Mouse (Mus musculus): Measurements from ENCODE around the gene Fmod. TPM values are rescaled to one million over a fixed set of nuclear protein-coding genes. Genes with fewer than 3 reads are reported as not detected.
A peak's percentile ranks its signal among the peaks of the same experiment; 100 is the strongest.

Gene Fmod
- total and polyA plus RNA-seq, 2 experiments from 2014 or later = 16.3 to 21.8 TPM

DNA sequence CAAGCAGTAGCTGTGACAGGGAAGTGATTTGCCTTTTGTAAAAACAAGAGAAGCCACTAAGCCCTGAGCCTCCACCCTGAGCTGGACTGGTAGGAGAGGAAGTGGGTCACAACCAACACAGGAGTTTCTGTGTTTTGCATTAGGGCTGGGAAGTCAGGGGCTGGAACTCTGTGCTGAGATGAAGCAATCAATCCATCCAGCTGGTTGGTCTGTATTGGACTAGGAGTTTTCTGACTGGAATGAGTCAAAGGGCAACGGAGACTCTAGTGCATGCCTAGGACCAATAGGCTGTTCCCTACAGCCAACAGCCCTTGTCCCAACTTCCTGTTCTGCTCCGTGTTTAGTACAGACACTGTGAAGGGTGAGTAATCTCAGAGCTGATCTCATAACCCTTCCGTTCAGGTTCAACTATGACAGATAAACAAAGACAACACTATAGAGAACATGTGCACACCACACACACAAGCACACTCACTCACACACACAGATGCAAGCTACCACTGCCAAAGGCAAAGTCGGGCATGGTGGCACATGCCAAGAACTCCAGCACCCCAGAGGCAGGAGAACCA, 28.3 kb downstream of the Fmod start:
- Histone ChIP-seq H3K27ac (no peak overlapping the region), H3K4me1 (ENCODE audit: insufficient read depth, low read length) (peaks cover 44% of the 10 kb centered on the region), H3K9ac (replicated peaks; ENCODE audit: low read length) (no peak overlapping the region), H3K36me3 (ENCODE audit: insufficient read depth, low read length) (no peaks in the 10 kb centered on the region), H3K27me3 (ENCODE audit: insufficient read depth, low read length) (no peaks in the 10 kb centered on the region), H3K9me3 (ENCODE audit: low read length) (no peaks in the 10 kb centered on the region), H3K4me3 (ENCODE audit: low read length) (no peak overlapping the region), H3K4me2 (ENCODE audit: low read depth, low read length) (no peak overlapping the region)
- TF ChIP-seq CTCF (IDR thresholded peaks at IDR 0.05; ENCODE audit: low read depth) = no peak
- 57% methylated on average over 4 of the region's 4 CpGs for WGBS
- no peak for ATAC-seq
- no peak for DNase-seq (ENCODE audit: low spot score)

DNA sequence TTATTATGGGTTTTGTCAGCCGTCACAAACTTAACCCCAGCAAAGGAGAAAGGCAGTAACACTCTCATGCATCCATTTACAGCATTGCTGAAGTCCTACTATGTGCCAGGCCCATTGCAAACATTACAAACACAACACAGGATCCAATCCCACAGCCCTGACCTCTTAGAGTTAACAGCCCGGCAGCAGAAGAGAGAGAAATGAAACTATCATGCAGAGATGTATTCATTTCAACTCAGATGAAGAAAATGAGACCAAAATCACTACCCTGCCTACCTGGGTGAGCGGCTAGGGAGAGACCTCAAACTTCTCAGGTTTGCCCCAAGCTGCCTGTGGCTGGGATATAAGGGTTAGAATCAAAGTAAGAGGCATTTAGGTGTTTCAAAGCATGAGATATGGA, 29.5 kb downstream of the Fmod start:
- ATAC-seq = no peak
- H3K4me1 ChIP-seq (ENCODE audit: insufficient read depth, low read length) = peaks cover 40% of the 10 kb centered on the region
- WGBS = 54% methylated on average over 3 of the region's 3 CpGs
- H3K9ac ChIP-seq (replicated peaks; ENCODE audit: low read length) = no peak overlapping the region
- no peak overlapping the region for H3K4me2 ChIP-seq (ENCODE audit: low read depth, low read length)
- peak overlapping the region; percentile 11; the same call in 1 of the 2 replicates for H3K27ac ChIP-seq
- H3K36me3 ChIP-seq (ENCODE audit: insufficient read depth, low read length) = no peaks in the 10 kb centered on the region
- H3K27me3 ChIP-seq (ENCODE audit: insufficient read depth, low read length) = no peaks in the 10 kb centered on the region
- TF ChIP-seq CTCF (IDR thresholded peaks at IDR 0.05; ENCODE audit: low read depth) = no peak
- no peaks in the 10 kb centered on the region for H3K9me3 ChIP-seq (ENCODE audit: low read length)
- no peak for DNase-seq (ENCODE audit: low spot score)
- H3K4me3 ChIP-seq (ENCODE audit: low read length) = no peak overlapping the region

DNA sequence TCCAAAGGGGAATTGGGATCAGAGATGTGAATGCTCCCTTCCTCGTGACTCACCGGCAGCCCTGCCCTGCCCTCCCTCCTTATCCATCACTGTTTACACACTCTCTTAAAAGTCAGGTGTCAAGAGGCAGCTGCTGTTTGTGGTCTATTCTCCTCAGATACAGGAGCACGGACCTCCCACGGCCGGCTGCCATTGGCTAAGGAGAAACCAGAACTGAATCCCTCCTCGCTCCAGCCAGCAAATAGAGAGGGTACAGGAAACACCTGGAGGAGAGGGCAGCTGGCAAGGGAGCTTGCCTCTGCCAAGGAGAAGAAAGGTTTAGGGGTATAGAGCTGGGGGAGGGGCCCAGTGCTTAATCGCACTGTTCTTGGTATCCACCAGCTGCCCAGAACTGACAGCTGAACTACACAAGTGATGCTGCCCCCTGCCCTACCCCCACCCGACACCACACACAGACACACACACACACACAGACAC, 30.1 kb downstream of the Fmod start:
- H3K27me3 ChIP-seq (ENCODE audit: insufficient read depth, low read length) = no peaks in the 10 kb centered on the region
- H3K36me3 ChIP-seq (ENCODE audit: insufficient read depth, low read length) = no peaks in the 10 kb centered on the region
- peak; percentile 72 for DNase-seq (ENCODE audit: low spot score)
- no peak for TF ChIP-seq CTCF (IDR thresholded peaks at IDR 0.05; ENCODE audit: low read depth)
- 0 out of 2 replicates have a peak overlapping the region, but pooled peaks have one; percentile 11 for H3K27ac ChIP-seq
- H3K9me3 ChIP-seq (ENCODE audit: low read length) = no peaks in the 10 kb centered on the region
- peaks cover 38% of the 10 kb centered on the region for H3K4me1 ChIP-seq (ENCODE audit: insufficient read depth, low read length)
- H3K4me3 ChIP-seq (ENCODE audit: low read length) = no peak overlapping the region
- 14% methylated on average over 8 of the region's 8 CpGs for WGBS
- peak; percentile 50 for ATAC-seq
- H3K9ac ChIP-seq (replicated peaks; ENCODE audit: low read length) = no peak overlapping the region
- H3K4me2 ChIP-seq (ENCODE audit: low read depth, low read length) = no peak overlapping the region

DNA sequence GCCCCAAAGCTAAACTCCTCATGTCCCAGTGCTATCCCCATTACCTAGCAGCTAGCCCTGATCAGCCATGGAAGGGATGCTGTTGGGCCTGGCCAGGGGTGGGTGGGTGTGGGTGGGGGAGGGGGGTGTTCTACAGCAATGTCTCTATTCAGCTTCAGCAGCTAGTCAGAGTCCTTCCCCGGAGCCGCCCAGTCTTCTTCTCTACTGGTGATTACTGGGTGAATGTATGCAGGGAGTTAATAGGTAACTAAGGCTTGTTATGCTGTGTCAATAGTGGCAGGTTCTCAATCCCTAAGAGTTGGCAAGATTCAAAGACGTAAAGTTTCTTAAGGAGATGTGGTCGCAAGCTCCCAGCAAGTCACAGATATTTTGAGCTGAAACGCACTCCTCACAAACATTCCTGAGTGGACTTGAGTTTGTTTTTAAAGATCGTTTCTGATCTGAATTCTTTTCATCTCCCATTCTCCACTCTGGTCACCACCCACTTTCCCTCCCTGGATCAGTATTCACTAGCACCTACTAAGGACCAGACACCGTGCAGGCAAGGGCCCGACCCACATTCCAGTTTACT, 33.1 kb downstream of the Fmod start:
- no peak overlapping the region for H3K4me2 ChIP-seq (ENCODE audit: low read depth, low read length)
- H3K9ac ChIP-seq (replicated peaks; ENCODE audit: low read length) = no peak overlapping the region
- WGBS = 66% methylated on average over 8 of the region's 8 CpGs
- DNase-seq (ENCODE audit: low spot score) (no peak), ATAC-seq (no peak)
- no peaks in the 10 kb centered on the region for H3K27me3 ChIP-seq (ENCODE audit: insufficient read depth, low read length)
- no peak overlapping the region for H3K27ac ChIP-seq
- peaks cover 20% of the 10 kb centered on the region for H3K4me1 ChIP-seq (ENCODE audit: insufficient read depth, low read length)
- no peaks in the 10 kb centered on the region for H3K9me3 ChIP-seq (ENCODE audit: low read length)
- TF ChIP-seq CTCF (IDR thresholded peaks at IDR 0.05; ENCODE audit: low read depth) = no peak
- H3K4me3 ChIP-seq (ENCODE audit: low read length) = no peak overlapping the region
- H3K36me3 ChIP-seq (ENCODE audit: insufficient read depth, low read length) = 0 out of 2 replicates have a peak, but pooled peaks cover 5% of the 10 kb centered on the region

DNA sequence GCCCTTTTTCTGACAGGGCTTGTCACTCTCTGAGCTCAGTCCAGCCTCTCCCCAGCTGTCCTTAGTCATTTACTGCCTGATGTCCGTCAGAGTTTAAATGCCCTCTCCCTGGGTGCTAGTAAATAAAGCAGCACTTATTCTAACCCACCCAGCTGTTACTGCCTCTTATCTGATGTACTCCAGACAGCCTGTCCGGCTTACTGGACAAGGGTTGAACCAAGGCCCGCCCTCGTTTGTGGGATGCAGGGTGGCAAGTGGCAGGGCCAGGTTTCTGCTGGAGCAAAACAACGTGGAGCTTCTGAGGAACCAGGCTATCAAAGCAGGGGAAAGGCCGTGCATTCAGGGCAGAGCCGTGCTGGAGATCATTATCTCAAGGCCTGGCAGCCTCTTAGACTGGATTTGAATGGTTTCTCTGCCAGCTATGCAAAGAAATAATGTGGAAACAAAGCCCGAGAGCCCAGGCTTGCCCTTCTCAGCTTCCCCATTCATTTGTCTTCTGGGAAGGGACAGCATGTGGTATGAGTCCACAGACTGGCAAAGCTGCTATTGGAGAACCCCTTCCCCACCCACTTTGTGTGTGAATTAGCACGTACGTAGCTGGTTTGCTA, 34.5 kb downstream of the Fmod start:
- Histone ChIP-seq H3K9me3 (ENCODE audit: low read length) (no peaks in the 10 kb centered on the region), H3K4me3 (ENCODE audit: low read length) (no peak overlapping the region), H3K27me3 (ENCODE audit: insufficient read depth, low read length) (no peaks in the 10 kb centered on the region), H3K4me1 (ENCODE audit: insufficient read depth, low read length) (peaks cover 31% of the 10 kb centered on the region), H3K27ac (peak overlapping the region; percentile 32; the same call in 1 of the 2 replicates), H3K36me3 (ENCODE audit: insufficient read depth, low read length) (0 out of 2 replicates have a peak, but pooled peaks cover 5% of the 10 kb centered on the region), H3K4me2 (ENCODE audit: low read depth, low read length) (no peak overlapping the region), H3K9ac (replicated peaks; ENCODE audit: low read length) (no peak overlapping the region)
- TF ChIP-seq CTCF (IDR thresholded peaks at IDR 0.05; ENCODE audit: low read depth) = no peak
- 25% methylated on average over 10 of the region's 10 CpGs for WGBS
- ATAC-seq (no peak), DNase-seq (ENCODE audit: low spot score) (peak; percentile 30)

GRCm38 (mm10) chr1:134073061-134073564, 36.1 kb downstream of the Fmod start:
- H3K27me3 ChIP-seq (ENCODE audit: insufficient read depth, low read length) = no peaks in the 10 kb centered on the region
- H3K27ac ChIP-seq = no peak overlapping the region
- no peaks in the 10 kb centered on the region for H3K9me3 ChIP-seq (ENCODE audit: low read length)
- TF ChIP-seq CTCF (IDR thresholded peaks at IDR 0.05; ENCODE audit: low read depth) = no peak
- DNase-seq (ENCODE audit: low spot score) (no peak), ATAC-seq (no peak)
- 0 out of 2 replicates have a peak, but pooled peaks cover 5% of the 10 kb centered on the region for H3K36me3 ChIP-seq (ENCODE audit: insufficient read depth, low read length)
- H3K4me2 ChIP-seq (ENCODE audit: low read depth, low read length) = no peak overlapping the region
- no peak overlapping the region for H3K4me3 ChIP-seq (ENCODE audit: low read length)
- WGBS = 59% methylated on average over 6 of the region's 6 CpGs
- peaks cover 35% of the 10 kb centered on the region for H3K4me1 ChIP-seq (ENCODE audit: insufficient read depth, low read length)
- no peak overlapping the region for H3K9ac ChIP-seq (replicated peaks; ENCODE audit: low read length)
